8 mouse cellular contexts compared by ENCODE assay signal in genomic region chr3:37421179-37421578, GRCm38 (mm10). TPM values are rescaled to one million over a fixed set of nuclear protein-coding genes. Genes with fewer than 3 reads are reported as not detected.
A peak's percentile ranks its signal among the peaks of the same experiment; 100 is the strongest.
DNase-seq lines count a peak whose midpoint lies in the region; ATAC-seq and TF ChIP-seq lines count a peak whose summit lies in the region.

No protein-coding gene starts in this region.

- no peak overlapping the region for H3K27ac ChIP-seq in lung, embryonic 15.5 days
- H3K27ac ChIP-seq in intestine, embryonic 15.5 days: no peak overlapping the region
- no peak overlapping the region for H3K27ac ChIP-seq in olfactory bulb, adult 2 months (ENCODE audit: insufficient read depth, low read depth, low read length)

- peaks cover 16% of the 10 kb centered on the region for H3K4me1 ChIP-seq in lung, embryonic 15.5 days
- H3K4me1 ChIP-seq in intestine, embryonic 15.5 days (replicated peaks): peaks cover 8% of the 10 kb centered on the region; the same call in 1 of the 2 replicates
- no peaks in the 10 kb centered on the region for H3K4me1 ChIP-seq in olfactory bulb, adult 2 months (ENCODE audit: control insufficient read depth, insufficient read depth, low read length)

- H3K4me3 ChIP-seq in lung, embryonic 15.5 days: peak overlapping the region; percentile 99
- peak overlapping the region; percentile 82 for H3K4me3 ChIP-seq in intestine, embryonic 15.5 days (replicated peaks)
- H3K4me3 ChIP-seq in olfactory bulb, adult 2 months (ENCODE audit: insufficient read depth, low read depth, low read length): peak overlapping the region; percentile 86; the same call in 1 of the 2 replicates

- 11% methylated on average over 3 of the region's 3 CpGs for WGBS in lung, embryonic 15.5 days
- WGBS in intestine, embryonic 15.5 days: 21% methylated on average over 3 of the region's 3 CpGs
- 14% methylated on average over 3 of the region's 3 CpGs for WGBS in olfactory bulb, adult 2 months

- no peaks in the 10 kb centered on the region for H3K9me3 ChIP-seq in lung, embryonic 15.5 days
- H3K9me3 ChIP-seq in intestine, embryonic 15.5 days: no peaks in the 10 kb centered on the region

- TF ChIP-seq POLR2A in olfactory bulb, adult 2 months (IDR thresholded peaks at IDR 0.05; ENCODE audit: insufficient read depth, low read depth, low read length): no peak

- H3K9ac ChIP-seq in lung, embryonic 15.5 days: peak overlapping the region; percentile 77
- H3K9ac ChIP-seq in intestine, embryonic 15.5 days: peak overlapping the region; percentile 71

- no peak for DNase-seq in lung, postnatal 25 days (ENCODE audit: low spot score)
- DNase-seq in c-Kit-positive CD71-positive TER-119-positive erythroid progenitor cells, embryonic 14.5 days (ENCODE audit: low spot score): peak; percentile 24
- DNase-seq in right cerebral cortex, postnatal 4 days: no peak
- no peak for DNase-seq in frontal cortex, adult 2 months (ENCODE audit: extremely low spot score in 1 of 2, low spot score in 1 of 2)
- DNase-seq in urinary bladder, postnatal 4 days (ENCODE audit: low spot score in 2 of 2): no peak

- peak overlapping the region; percentile 79 for H3K4me2 ChIP-seq in lung, embryonic 15.5 days
- H3K4me2 ChIP-seq in intestine, embryonic 15.5 days (replicated peaks): peak overlapping the region; percentile 81

- TF ChIP-seq CTCF in olfactory bulb, adult 2 months (IDR thresholded peaks at IDR 0.05; ENCODE audit: insufficient read depth, low read depth, low read length): no peak

- no peaks in the 10 kb centered on the region for H3K27me3 ChIP-seq in lung, embryonic 15.5 days
- H3K27me3 ChIP-seq in intestine, embryonic 15.5 days (replicated peaks): no peaks in the 10 kb centered on the region

- H3K36me3 ChIP-seq in lung, embryonic 15.5 days: no peaks in the 10 kb centered on the region; the same call in 1 of the 2 replicates
- H3K36me3 ChIP-seq in intestine, embryonic 15.5 days: 0 out of 2 replicates have a peak, but pooled peaks cover 5% of the 10 kb centered on the region

- no peak for ATAC-seq in lung, embryonic 15.5 days (ENCODE audit: borderline replicate concordance, extremely low read depth, low FRiP score, low TSS enrichment)
- no peak for ATAC-seq in intestine, embryonic 15.5 days

RNA-seq across cellular contexts. Expression of gene Nudt6, which starts 1.2 kb away (rescaled TPM):
- 5.5 and 5.9 TPM in 2 replicates for polyA plus RNA-seq in lung, embryonic 15.5 days (2015; fragmentation: Nextera tagmentation; extraction: Ambion mirVana)
- polyA plus RNA-seq in intestine, embryonic 15.5 days (2015; fragmentation: Nextera tagmentation; extraction: Ambion mirVana): 8.1 and 8.5 TPM in 2 replicates
- not detected in 2 replicates for polyA plus RNA-seq in olfactory bulb, adult 2 months (2012; ENCODE audit: insufficient read depth, insufficient read length, low replicate concordance, missing spikeins)
- polyA plus RNA-seq in frontal cortex, adult 2 months (2012; rRNA removed): 9.0 and 10.0 TPM in 2 replicates

RNA-seq across cellular contexts. Expression of gene Spata5, which starts 1.5 kb away (rescaled TPM):
- polyA plus RNA-seq in lung, embryonic 15.5 days (2015; fragmentation: Nextera tagmentation; extraction: Ambion mirVana): 31.5 and 34.8 TPM in 2 replicates
- polyA plus RNA-seq in intestine, embryonic 15.5 days (2015; fragmentation: Nextera tagmentation; extraction: Ambion mirVana): 31.1 and 34.5 TPM in 2 replicates
- polyA plus RNA-seq in olfactory bulb, adult 2 months (2012; ENCODE audit: insufficient read depth, insufficient read length, low replicate concordance, missing spikeins): not detected in 2 replicates
- polyA plus RNA-seq in frontal cortex, adult 2 months (2012; rRNA removed): 6.6 and 11.2 TPM in 2 replicates
